Mouse (Mus musculus) naive thymus-derived CD4-positive, alpha-beta T cell, adult 2 months (primary cell): ENCODE measurements at regions not wholly inside any gene's neighbourhood (a gene's known extent, or its start where the extent isn't known, plus 50 kb on each side); places are given as distances from the start of the nearest gene placed in this dataset.

Experiments
- DNase-seq: peaks from one replicate; pipeline ENCODE4 v3.0.0-alpha.2; 2011; ENCODE audit warnings: low read depth

DNA sequence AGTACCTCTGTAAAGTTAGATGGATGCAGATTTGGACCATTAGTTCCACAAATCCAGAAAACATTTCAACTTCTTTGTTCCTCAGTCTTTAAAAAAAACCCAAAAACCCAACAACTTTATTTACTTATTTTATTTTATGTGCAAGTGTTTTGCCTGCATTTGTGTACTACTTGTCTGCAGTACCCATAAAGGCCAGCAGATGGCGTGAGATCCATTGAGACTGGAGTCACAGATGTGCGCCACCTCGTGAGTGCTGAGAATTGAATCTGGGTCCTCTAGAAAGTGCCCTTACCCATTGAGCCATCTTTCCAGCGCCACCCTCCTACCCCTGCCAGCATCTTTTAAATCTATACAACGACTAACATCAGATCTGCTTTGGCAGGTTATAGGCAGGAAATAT lies 53.0 kb downstream of the Gm12689 start:
- DNase-seq: no peak

DNA sequence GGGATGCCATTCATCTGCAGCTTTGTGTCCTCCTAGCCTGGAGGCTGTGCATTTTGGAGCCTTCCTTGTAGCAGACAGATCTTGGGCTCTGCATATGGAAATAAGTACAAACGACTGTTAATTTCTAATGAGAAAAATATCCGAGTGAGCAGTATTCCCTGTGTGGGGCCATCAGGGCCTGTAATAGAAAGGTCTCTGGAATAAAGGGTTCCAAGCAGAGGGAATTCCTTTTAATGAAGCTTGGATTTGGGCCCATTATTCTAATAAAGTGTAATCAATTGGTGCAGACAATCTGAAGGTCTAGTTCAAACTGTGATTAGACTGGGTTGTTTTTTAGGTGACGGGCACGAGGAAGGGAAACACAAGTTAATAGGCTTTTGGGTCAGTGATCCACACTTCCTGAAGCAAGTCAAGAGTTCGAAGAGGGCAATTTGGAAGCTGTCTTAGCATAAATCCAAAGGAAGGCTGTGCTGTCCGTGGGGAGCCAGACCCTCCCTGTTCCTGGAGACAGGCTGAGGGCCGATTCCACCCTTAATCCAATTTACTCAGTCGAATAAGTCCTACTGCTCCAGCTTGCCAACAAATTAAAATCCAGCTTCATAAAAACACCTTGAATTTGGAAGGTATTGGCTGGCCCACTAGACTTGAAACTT lies 57.5 kb downstream of the Gm12689 start:
- DNase-seq: no peak

GRCm38 (mm10) chr4:99354241-99354640 lies 58.5 kb downstream of the Gm12689 start:
- DNase-seq: no peak

DNA sequence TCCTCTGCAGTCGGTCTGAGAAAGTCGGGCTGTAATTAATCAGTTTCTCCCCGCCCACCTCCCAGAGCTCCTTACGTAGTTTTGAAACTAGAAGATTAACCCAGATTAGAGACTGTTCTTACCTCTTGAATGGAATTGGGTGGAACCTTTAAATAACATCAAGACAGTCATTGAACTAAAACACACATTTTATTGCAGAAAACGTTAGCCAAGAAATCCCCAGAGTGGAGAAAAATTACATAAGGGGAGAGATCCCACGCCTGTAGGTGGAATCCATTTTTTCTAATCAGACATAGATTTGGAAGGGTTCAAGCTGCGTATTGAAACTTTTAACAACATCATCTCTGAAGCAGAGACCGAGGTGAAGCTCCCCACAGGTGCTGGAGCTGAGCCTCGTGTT lies 59.1 kb downstream of the Gm12689 start:
- DNase-seq: no peak

DNA sequence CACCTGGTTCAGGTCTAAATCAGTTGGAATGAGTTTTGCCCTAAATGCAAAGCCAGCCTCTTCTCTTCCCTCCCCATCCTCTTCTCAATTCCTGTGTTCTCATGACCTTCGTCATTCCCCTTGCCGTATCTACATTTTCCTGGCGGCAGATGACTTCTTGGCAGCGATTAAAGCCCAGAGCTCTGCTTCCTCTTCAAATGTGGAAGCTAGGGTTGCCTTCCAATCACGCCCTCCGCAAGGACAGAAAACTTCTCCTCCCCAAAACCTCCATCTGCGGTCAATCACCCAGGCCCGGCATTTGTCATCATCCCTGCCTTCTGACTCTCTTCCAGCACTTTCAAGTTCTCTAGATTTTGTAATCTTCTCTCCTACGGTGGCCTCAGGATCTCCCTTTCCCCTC lies 72.3 kb downstream of the Gm12689 start:
- no peak for DNase-seq

DNA sequence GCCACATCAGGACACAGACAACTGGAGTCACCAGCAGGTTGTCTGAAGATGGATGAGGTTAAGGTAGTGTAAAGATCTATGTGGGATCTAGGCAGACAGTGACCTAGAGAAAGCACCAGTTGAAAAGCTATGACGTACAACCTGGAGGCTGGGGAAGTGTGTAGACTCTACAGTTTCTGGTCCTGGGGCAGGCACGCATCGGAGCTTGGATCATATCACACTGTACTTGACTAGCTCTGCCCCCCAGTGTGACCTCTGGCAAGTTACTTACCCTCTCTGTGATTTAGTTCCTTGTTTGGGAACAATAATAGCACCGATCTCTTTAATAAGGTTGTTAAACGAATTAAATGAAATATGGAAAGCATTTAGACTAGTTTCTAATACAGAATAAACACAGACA lies 75.5 kb downstream of the Gm12689 start:
- DNase-seq: no peak

GRCm38 (mm10) chr4:99376171-99376570 lies 80.5 kb downstream of the Gm12689 start:
- no peak for DNase-seq

- no peak for DNase-seq
Measured at GRCm38 (mm10) chr4:99376911-99377310, 81.2 kb downstream of the Gm12689 start.

GRCm38 (mm10) chr4:99379983-99380382 lies 84.3 kb downstream of the Gm12689 start:
- DNase-seq: peak; percentile 1

GRCm38 (mm10) chr4:99385381-99385780 lies 89.7 kb downstream of the Gm12689 start:
- no peak for DNase-seq

GRCm38 (mm10) chr4:99389428-99389827 lies 93.7 kb downstream of the Gm12689 start:
- no peak for DNase-seq

DNA sequence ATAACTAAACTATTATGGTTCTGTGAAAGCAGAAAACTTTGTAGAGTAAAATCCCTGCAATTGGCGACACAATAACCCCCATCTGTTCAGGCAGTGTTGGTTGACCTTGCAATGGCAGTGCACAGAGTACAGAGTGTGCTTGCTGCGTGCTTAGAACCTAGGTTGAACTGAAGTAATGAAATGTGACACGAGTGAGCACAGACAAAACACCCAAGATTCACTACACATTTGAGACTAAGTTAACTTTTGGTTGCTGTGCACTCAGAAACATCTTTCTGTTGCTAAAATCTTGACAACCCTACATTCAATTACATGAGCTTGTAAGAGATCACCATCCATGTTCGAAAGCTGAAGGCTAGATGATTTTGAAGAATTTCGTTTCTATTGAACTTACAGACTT lies 97.3 kb downstream of the Gm12689 start:
- DNase-seq: no peak

- DNase-seq: no peak
Measured at GRCm38 (mm10) chr4:99394244-99394643, 98.5 kb downstream of the Gm12689 start.

DNA sequence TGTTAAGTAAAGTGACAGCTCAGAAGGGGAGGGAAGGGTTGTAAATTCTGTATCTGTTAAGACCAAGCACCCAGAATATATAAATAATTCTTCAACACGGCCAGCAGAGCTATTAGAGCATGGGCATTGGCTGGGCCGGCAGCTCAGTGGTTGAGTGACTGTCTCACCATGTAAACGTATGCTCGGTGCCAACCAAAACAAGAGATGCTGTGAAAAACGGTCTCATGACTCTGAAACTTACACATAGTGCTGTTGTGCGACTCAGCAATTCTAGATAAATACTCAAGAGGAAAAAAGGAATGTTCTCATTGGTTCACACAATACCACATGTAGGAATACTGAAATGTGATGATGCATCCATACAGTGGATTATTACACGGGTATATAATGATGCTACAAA lies 111.8 kb downstream of the Gm12689 start:
- DNase-seq: no peak

DNA sequence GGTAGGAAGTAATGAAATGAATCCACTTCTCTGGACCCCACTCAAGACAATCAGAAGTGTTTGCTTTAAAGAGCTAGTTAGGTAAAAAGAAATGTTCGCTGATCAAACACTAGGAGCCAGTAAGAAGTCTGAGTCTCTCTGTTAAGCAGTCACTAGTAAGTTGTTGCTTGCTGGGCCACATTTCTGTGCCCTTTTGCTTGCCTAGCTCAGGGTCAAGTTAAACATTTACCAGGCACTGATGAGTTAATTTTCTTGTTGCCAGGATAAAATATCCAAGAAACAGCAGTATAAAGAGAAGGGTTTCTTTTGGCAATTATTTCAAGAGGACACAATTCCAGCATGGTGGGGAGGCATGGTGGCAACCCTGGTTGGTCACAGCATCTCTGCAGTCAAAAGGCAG lies 127.7 kb downstream of the Gm12689 start:
- DNase-seq: no peak

DNA sequence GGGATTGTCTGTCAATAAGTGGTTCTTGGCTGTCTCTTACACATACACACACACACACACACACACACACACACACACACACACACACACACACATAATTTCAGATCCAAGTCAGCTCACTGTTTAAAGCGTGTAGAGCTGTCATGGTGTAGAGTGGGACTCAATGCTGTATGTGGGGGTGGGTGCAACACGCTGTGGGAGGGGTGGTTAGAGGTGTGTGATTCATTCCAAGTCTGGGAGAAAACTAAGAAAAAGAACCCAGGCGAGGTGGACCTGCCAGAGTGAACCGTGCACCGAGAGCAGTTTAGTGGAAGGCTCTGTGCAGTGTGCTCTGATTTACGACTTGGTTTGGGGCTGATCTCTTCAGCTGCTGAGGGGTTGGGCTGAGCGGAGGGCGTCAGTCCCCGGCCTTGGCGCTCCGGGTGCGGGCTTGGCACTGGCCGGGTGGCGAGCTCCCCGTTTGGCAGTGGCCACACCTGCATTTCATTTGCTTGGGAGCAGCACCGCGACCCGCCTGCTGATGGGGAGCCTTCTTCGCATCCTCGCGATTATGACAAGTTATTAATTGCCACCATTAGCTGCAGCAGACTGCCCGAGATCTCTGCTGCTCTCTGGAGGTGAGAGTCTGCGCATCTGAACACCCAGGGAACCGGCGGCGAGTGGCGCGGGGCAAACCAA lies 149.5 kb downstream of the Gm12689 start:
- DNase-seq: no peak

GRCm38 (mm10) chr4:99445755-99446128 lies 150.0 kb downstream of the Gm12689 start:
- DNase-seq: no peak

DNA sequence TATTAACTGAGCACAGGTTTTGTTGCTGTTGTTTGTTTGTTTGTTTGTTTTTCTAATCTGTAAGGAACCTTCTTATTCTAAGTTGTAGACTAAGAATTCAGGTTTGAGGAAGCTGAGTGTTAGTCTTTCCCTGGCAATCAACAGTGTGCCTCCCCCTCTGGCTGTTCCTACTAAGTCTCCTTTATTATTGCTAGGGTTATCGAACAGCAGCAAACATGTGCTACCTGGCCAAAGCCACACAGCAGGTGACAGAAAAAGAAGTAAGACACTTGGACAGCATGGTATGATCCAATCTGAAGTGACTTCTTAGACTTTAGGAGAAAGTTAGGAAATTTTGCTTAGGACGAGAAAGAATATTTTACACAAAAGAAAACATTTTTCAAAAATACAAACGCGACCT lies 163.3 kb downstream of the Gm12689 start:
- DNase-seq: no peak

GRCm38 (mm10) chr4:99459436-99459835 lies 163.7 kb downstream of the Gm12689 start:
- no peak for DNase-seq

DNA sequence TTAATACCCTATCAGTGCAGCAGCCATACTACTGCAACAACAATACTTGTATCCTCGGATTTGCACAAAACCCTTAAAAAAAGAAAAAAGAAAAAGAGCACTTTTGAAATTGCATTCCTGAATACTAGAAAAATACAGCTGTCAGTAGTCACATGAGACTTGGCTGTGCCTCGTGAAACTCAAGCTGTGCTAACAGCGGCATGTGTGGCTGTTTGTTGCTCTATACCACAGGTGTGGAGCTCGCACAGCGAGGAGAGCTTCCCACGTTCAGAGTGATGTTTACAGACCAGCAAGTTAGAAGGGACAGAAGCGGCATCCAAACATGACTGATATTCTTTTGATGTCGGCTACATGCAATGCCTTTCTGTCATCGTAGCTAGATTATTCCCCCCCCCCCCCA lies 169.8 kb downstream of the Gm12689 start:
- no peak for DNase-seq

DNA sequence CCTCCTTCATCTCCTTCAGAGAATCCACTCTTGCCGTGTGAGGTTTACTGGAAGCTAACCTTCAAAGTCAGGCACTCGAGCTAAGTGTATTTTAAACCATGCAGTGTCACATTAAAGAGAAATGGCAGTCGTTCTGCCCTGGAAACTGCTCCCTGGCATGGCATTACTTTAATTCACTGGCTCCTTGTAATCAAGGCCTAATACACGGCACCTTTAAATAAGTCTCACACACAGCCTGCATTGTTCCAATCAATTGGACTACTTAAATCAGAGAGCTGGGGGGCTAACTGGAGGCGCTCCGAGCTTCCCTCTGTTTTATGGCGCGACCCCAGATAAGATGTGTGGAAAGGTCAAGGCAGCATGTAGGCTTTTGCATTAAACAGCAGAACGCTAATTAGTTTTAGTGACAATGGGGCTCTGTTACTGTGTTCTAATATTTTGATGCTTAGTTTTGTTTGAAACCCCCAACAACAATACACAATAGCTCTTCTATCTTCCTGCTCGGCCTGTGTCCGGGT lies 180.1 kb downstream of the Gm12689 start:
- no peak for DNase-seq

GRCm38 (mm10) chr4:99484271-99484670 lies 171.8 kb upstream of the Foxd3 start:
- no peak for DNase-seq

DNA sequence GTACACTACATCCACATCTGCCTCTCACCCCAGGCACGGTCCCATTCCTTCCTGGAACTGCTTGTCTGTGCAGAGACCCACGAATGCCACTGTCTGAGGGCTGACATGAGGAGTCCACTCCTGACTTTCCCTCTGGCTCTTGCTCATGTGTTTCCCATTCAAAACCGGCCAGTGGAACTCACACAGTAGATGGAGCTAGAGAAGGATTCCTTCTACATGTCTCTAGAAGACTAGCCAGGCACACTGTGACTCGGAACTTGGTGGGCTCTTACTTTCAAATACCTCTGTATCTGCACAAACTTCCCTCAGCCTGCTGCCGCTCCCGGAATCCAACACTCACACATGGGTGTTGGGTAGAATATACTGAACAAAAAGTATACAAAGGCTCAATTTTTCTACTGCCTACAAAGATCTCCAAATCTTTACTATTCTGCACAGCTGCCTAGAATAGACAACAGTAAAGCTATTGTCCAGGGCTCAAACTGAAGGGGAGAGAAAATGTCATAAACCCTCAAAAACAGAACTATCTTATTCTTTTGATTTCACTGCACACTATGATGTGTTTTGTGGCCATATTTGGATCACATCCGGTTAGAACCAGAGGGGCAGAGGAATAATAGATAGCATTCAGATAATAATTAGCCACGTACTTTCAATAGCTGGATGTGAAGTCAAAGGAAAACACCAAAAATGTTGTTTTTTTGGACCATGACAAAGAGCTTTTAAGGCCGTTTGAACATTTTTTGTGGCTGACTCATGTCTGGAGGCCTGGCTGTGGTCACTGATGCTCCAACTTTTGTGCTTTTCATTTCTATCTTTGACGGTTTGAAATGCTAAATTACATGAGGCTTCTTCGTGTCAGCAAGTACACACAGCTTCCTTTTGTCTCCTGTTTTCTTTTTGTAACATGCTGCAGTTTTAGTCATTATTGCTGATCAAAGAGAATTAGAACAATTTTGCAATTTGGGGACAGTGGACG lies 164.3 kb upstream of the Foxd3 start:
- DNase-seq: no peak
